Mouse (Mus musculus) erythroblast, embryonic 14.5 days (primary cell): ENCODE measurements around the gene St14. TPM values are rescaled to one million over a fixed set of nuclear protein-coding genes. Genes with fewer than 3 reads are reported as not detected.

ENCODE experiments used
- H3K27me3 ChIP-seq: 2 replicates; pipeline ENCODE4 v1.6.1; 2012; ENCODE audit warnings: inconsistent platforms; ENCODE audit not compliant: control insufficient read depth
- H3K36me3 ChIP-seq: 2 replicates; pipeline ENCODE4 v1.6.1; 2012; ENCODE audit warnings: mild to moderate bottlenecking, inconsistent platforms; ENCODE audit not compliant: control insufficient read depth
- H3K4me1 ChIP-seq: 2 replicates; pipeline ENCODE4 v1.6.1; 2012; ENCODE audit warnings: inconsistent platforms; ENCODE audit not compliant: control insufficient read depth
- H3K4me3 ChIP-seq: replicated peaks from 2 replicates; pipeline ENCODE3; 2012; ENCODE audit warnings: moderate library complexity, mild to moderate bottlenecking, inconsistent platforms
- H3K9me3 ChIP-seq: 2 replicates; pipeline ENCODE4 v1.6.1; 2012; ENCODE audit warnings: low read length, inconsistent platforms, mixed read lengths; ENCODE audit not compliant: control insufficient read depth
- GATA1 ChIP-seq: IDR thresholded peaks from 2 replicates; pipeline ENCODE4 v1.6.1; 2012; ENCODE audit warnings: low read length, inconsistent platforms, mixed read lengths
- TAL1 ChIP-seq: IDR thresholded peaks from 3 replicates; pipeline ENCODE4 v1.6.1; 2012; ENCODE audit warnings: low read length, inconsistent platforms, mixed read lengths
- polyA plus RNA-seq: library from polyadenylated mRNA; stranded (reverse); fragments of >175 nt; gene quantifications from 2 replicates; pipeline ENCODE4 v1.2.3, GENCODE M21; 2012

The St14 gene
- polyA plus RNA-seq, 1 experiment = 0.07 TPM

- H3K4me1 ChIP-seq = no peaks in the 10 kb centered on the region; the same call in 1 of the 2 replicates
- H3K27me3 ChIP-seq = peaks cover 73% of the 10 kb centered on the region
- H3K4me3 ChIP-seq = no peak overlapping the region
These were observed 1.7 kb downstream of the St14 start for GRCm38 (mm10) chr9:31129956-31130355.

GRCm38 (mm10) chr9:31127876-31128465 lies 3.7 kb downstream of the St14 start:
- Histone ChIP-seq H3K9me3 (peaks cover 3% of the 10 kb centered on the region; the same call in 1 of the 2 replicates), H3K27me3 (peaks cover 54% of the 10 kb centered on the region)

More at GRCm38 (mm10) chr9:31129956-31130355, 1.7 kb downstream of the St14 start:
- Histone ChIP-seq H3K9me3 (peaks cover 3% of the 10 kb centered on the region; the same call in 1 of the 2 replicates), H3K36me3 (no peaks in the 10 kb centered on the region)
- TF ChIP-seq GATA1 = no peak
- no peak for TF ChIP-seq TAL1

GRCm38 (mm10) chr9:31126079-31126478 lies 5.6 kb downstream of the St14 start:
- H3K27me3 ChIP-seq = peaks cover 35% of the 10 kb centered on the region

More at GRCm38 (mm10) chr9:31127876-31128465, 3.7 kb downstream of the St14 start:
- no peaks in the 10 kb centered on the region; the same call in 1 of the 2 replicates for H3K4me1 ChIP-seq
- H3K36me3 ChIP-seq = no peaks in the 10 kb centered on the region
- TF ChIP-seq GATA1 (no peak), TAL1 (no peak)
- H3K4me3 ChIP-seq = no peak overlapping the region

GRCm38 (mm10) chr9:31122464-31123030 lies 9.1 kb downstream of the St14 start:
- TF ChIP-seq TAL1 = no peak
- no peak for TF ChIP-seq GATA1
- Histone ChIP-seq H3K27me3 (peaks cover 4% of the 10 kb centered on the region; the same call in 1 of the 2 replicates), H3K4me3 (no peak overlapping the region), H3K4me1 (no peaks in the 10 kb centered on the region), H3K36me3 (no peaks in the 10 kb centered on the region), H3K9me3 (no peaks in the 10 kb centered on the region)

More at GRCm38 (mm10) chr9:31126079-31126478, 5.6 kb downstream of the St14 start:
- no peaks in the 10 kb centered on the region; the same call in 1 of the 2 replicates for H3K9me3 ChIP-seq
- H3K36me3 ChIP-seq = no peaks in the 10 kb centered on the region
- no peak overlapping the region for H3K4me3 ChIP-seq
- TF ChIP-seq TAL1 (no peak), GATA1 (no peak)
- no peaks in the 10 kb centered on the region for H3K4me1 ChIP-seq

- no peaks in the 10 kb centered on the region for H3K9me3 ChIP-seq
- no peak overlapping the region for H3K4me3 ChIP-seq
- H3K4me1 ChIP-seq = no peaks in the 10 kb centered on the region
- H3K27me3 ChIP-seq = peaks cover 4% of the 10 kb centered on the region; the same call in 1 of the 2 replicates
- TF ChIP-seq GATA1 (no peak), TAL1 (no peak)
- H3K36me3 ChIP-seq = no peaks in the 10 kb centered on the region
These were observed 11.1 kb downstream of the St14 start for GRCm38 (mm10) chr9:31120533-31120915.

- TF ChIP-seq TAL1 (no peak), GATA1 (no peak)
These were observed 11.6 kb downstream of the St14 start for GRCm38 (mm10) chr9:31119882-31120532.

GRCm38 (mm10) chr9:31119405-31119804 lies 12.2 kb downstream of the St14 start:
- no peaks in the 10 kb centered on the region for H3K36me3 ChIP-seq
- no peak for TF ChIP-seq TAL1
- no peak for TF ChIP-seq GATA1
- no peak overlapping the region for H3K4me3 ChIP-seq
- H3K9me3 ChIP-seq = no peaks in the 10 kb centered on the region
- H3K4me1 ChIP-seq = no peaks in the 10 kb centered on the region
- peaks cover 4% of the 10 kb centered on the region; the same call in 1 of the 2 replicates for H3K27me3 ChIP-seq

More at GRCm38 (mm10) chr9:31119882-31120532, 11.6 kb downstream of the St14 start:
- H3K27me3 ChIP-seq = peaks cover 4% of the 10 kb centered on the region; the same call in 1 of the 2 replicates
- no peak overlapping the region for H3K4me3 ChIP-seq
- no peaks in the 10 kb centered on the region for H3K4me1 ChIP-seq
- no peaks in the 10 kb centered on the region for H3K9me3 ChIP-seq
- H3K36me3 ChIP-seq = no peaks in the 10 kb centered on the region

- peaks cover 4% of the 10 kb centered on the region; the same call in 1 of the 2 replicates for H3K27me3 ChIP-seq
- H3K36me3 ChIP-seq = no peaks in the 10 kb centered on the region
- no peaks in the 10 kb centered on the region for H3K4me1 ChIP-seq
- no peaks in the 10 kb centered on the region for H3K9me3 ChIP-seq
- TF ChIP-seq TAL1 (no peak), GATA1 (no peak)
- no peak overlapping the region for H3K4me3 ChIP-seq
These were observed 12.9 kb downstream of the St14 start for GRCm38 (mm10) chr9:31118520-31119298.

- TF ChIP-seq GATA1 (no peak), TAL1 (no peak)
- Histone ChIP-seq H3K36me3 (no peaks in the 10 kb centered on the region), H3K9me3 (no peaks in the 10 kb centered on the region), H3K27me3 (peaks cover 4% of the 10 kb centered on the region; the same call in 1 of the 2 replicates), H3K4me3 (no peak overlapping the region), H3K4me1 (no peaks in the 10 kb centered on the region)
These were observed 14.2 kb downstream of the St14 start for GRCm38 (mm10) chr9:31117488-31117887.
